Mouse (Mus musculus) urinary bladder, adult 2 months (tissue): Measurements from ENCODE around the gene Gzme. TPM values are rescaled to one million over a fixed set of nuclear protein-coding genes. Genes with fewer than 3 reads are reported as not detected.

Experiments
- polyA plus RNA-seq: library from polyadenylated mRNA; depleted of rRNA; stranded (reverse); fragments of >200 nt; gene quantifications from 2 replicates; pipeline ENCODE4 v1.2.3, GENCODE M21; 2012; rRNA removed

Gzme gene
- polyA plus RNA-seq, 1 experiment = not detected

Other genes starting within 250 kb of the Gzme start
- 0.22 and 0.45 TPM in 2 replicates for gene Cbln3, start 236.2 kb downstream of the Gzme start, polyA plus RNA-seq
- 26.2 and 26.8 TPM in 2 replicates for gene Khnyn, start 235.7 kb downstream of the Gzme start, polyA plus RNA-seq
- gene Sdr39u1, start 220.3 kb downstream of the Gzme start, polyA plus RNA-seq = 54.6 and 63.6 TPM in 2 replicates
- 8.6 and 9.9 TPM in 2 replicates for gene Cma1, start 175.9 kb downstream of the Gzme start, polyA plus RNA-seq
- gene Cma2, start 169.6 kb downstream of the Gzme start, polyA plus RNA-seq = 0.07 TPM in 1 of 2 replicates, not detected in the other
- gene Mcpt1, start 102.7 kb downstream of the Gzme start, polyA plus RNA-seq = not detected in 2 replicates
- gene Mcpt9, start 90.1 kb downstream of the Gzme start, polyA plus RNA-seq = not detected in 2 replicates
- gene Mcpt2, start 78.6 kb downstream of the Gzme start, polyA plus RNA-seq = 0.06 TPM in 1 of 2 replicates, not detected in the other
- gene Mcpt4, start 58.3 kb downstream of the Gzme start, polyA plus RNA-seq = 6.3 and 8.4 TPM in 2 replicates
- not detected in 2 replicates for gene Mcpt8, start 35.4 kb downstream of the Gzme start, polyA plus RNA-seq
- 0.08 TPM in 1 of 2 replicates, not detected in the other for gene Ctsg, start 18.1 kb downstream of the Gzme start, polyA plus RNA-seq
- not detected in 2 replicates for gene Gzmd, start 12.0 kb upstream of the Gzme start, polyA plus RNA-seq
- gene Gzmg, start 39.0 kb upstream of the Gzme start, polyA plus RNA-seq = not detected in 2 replicates
- not detected in 2 replicates for gene Gzmn, start 54.0 kb upstream of the Gzme start, polyA plus RNA-seq
- not detected in 2 replicates for gene Gzmf, start 90.8 kb upstream of the Gzme start, polyA plus RNA-seq
- 0.07 TPM in 2 replicates for gene Gzmc, start 114.0 kb upstream of the Gzme start, polyA plus RNA-seq
- gene Gzmb, start 141.6 kb upstream of the Gzme start, polyA plus RNA-seq = 1.4 and 2.2 TPM in 2 replicates
- 0.04 and 0.25 TPM in 2 replicates for gene Atp12a, start 244.4 kb upstream of the Gzme start, polyA plus RNA-seq